Mouse (Mus musculus) ES-CJ7 (cell line): ENCODE measurements around the gene Adam1a.
"Not testable (repeated sequence)": the region's sequence is repeated elsewhere in the genome, so short reads cannot be mapped to it uniquely, and the experiment has no call there.

Experiments used
- DNase-seq: peaks from one replicate; pipeline ENCODE4 v3.0.0; 2011; ENCODE audit warnings: low read depth, low spot score

Adam1a gene

GRCm38 (mm10) chr5:121564468-121564895 lies 19.2 kb upstream of the Adam1a start:
- peak; percentile 94 for DNase-seq

DNA sequence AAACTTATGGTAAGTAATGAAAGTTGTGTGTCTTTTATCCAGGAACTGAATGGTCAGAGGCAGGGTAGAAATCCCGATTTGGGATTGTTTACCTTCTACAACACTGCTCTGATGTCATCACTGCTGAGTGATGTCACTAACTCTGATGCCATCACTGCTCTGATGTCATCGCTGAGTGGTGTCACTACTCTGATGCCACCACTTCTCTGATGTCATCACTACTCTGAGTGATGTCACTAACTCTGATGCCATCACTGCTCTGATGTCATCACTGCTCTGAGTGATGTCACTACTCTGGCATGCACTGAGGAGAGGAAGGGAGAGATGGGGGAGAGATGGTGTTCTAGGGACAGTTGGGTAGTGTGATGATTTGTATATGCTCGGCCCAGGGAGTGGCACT lies 17.2 kb upstream of the Adam1a start:
- peak; percentile 55 for DNase-seq

DNA sequence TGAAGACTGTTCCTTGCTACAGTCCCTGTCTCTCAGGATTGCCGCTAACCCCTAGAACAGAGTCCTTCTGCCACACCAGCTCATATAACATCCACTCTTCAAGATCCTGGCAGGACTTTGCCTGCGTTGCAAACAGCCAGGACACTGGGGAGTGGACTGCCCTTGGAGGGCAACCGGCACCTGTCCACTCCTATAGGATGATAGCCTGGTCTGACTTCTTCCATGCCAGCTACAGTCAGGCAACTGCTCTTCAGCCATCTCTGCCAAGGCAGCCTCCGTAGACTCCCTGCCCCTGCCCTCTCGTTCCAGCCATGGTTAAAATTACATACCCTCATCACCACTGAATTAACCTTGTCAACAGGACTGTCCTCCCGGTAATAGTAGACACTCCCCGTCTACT lies 3.9 kb upstream of the Adam1a start:
- no peak for DNase-seq

- DNase-seq: no peak
Measured at GRCm38 (mm10) chr5:121547084-121547483, 1.8 kb upstream of the Adam1a start.

- DNase-seq: peak; percentile 80
Measured at GRCm38 (mm10) chr5:121546530-121546895, 1.2 kb upstream of the Adam1a start.

- DNase-seq: peak; percentile 97
Measured at GRCm38 (mm10) chr5:121545793-121546529, 679 bp upstream of the Adam1a start, which contains the start of gene Mapkapk5. TSS of gene Mapkapk5 (minus strand) at chr5:121545905.

DNA sequence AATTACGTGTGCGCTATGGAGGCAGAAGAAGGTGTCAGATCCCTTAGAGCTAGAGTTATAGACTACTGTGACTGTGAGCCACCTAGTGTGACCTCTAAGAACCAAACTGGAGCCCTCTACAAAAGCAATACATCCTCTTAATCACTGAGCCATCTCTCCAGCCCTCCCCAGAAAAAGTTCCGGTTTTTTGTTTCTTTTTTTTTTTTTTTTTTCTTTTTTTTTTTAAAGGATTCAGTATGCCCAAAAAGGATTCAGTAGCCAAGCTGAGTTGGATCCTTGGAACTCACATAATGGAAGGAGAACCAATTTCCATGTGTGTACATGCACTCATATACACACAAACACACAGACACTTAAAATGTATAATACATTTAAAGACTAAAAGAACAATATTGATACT lies 1.9 kb downstream of the Adam1a start:
- no peak for DNase-seq

DNA sequence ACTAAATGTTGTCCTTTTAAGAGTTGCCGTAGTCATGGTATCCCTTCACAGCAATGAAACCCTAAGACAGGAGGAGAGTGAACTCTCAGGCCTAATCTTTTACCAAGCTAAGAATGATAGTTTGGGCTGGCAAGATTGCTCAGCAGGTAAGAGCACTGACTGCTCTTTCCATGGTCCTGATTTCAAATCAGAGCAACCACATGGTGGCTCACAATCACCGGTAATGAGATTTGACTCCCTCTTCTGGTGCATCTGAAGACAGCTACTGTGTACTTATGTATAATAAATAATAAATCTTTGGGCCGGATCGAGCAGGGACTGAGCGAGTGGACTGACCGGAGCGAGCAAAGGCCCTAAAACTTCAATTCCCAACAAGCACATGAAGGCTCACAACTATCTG lies 4.0 kb downstream of the Adam1a start:
- DNase-seq: peak; percentile 66

GRCm38 (mm10) chr5:121540066-121540465 lies 5.2 kb downstream of the Adam1a start:
- peak; percentile 70 for DNase-seq

GRCm38 (mm10) chr5:121537588-121537987 lies 7.7 kb downstream of the Adam1a start:
- no peak for DNase-seq

DNA sequence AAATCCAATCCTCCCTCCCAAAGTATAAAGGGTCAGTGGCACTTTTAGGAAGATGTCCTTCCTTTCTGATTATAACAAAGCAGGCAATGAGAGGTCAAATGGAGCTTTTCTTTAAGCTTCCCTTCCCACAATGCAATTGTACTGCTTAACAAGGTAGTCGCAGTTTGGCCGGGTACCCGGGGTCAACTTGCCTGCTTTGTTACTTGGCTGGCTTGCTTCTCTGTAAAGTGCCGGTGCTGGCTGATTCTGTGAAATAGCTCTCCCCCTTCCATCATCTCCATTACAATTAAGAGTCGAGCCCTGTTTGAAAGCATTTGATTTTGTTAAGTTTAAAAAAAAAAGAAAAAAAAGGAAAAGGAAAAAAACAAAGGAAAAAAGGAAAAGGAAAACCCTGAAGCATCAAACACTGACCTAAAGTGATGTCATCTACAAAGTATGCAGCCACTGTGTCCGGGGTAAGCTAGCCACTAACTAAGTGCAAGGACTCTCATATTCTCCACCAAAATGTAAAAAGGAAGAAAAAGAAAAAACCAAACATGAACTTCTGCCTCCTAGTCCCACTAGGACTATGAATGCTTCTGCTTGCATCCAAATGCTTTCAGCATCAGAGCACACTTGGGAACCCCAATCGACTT lies 8.2 kb downstream of the Adam1a start:
- DNase-seq: peak; percentile 58

DNA sequence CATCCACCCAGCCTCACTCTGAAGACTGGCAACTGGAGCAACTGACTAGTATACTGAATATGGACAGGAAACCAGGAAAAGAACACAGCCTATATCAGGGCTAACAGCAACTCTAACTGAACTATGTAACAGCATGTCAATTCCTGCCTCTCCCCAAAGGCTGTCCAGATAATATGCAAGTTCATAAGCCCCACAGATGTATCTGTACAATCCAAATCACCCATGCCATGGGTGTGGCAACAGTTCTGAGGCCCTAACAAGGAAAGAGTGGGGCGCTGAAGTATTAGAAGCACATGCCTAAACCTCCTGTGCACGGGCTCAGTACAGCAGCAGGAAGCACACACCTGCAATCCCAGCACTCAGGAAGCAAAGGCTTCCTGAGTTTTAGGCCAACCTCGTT lies 10.2 kb downstream of the Adam1a start:
- no peak for DNase-seq

- DNase-seq: peak; percentile 82
Measured at GRCm38 (mm10) chr5:121534521-121534920, 10.8 kb downstream of the Adam1a start.

GRCm38 (mm10) chr5:121526961-121527360 lies 18.3 kb downstream of the Adam1a start:
- peak; percentile 60 for DNase-seq

DNA sequence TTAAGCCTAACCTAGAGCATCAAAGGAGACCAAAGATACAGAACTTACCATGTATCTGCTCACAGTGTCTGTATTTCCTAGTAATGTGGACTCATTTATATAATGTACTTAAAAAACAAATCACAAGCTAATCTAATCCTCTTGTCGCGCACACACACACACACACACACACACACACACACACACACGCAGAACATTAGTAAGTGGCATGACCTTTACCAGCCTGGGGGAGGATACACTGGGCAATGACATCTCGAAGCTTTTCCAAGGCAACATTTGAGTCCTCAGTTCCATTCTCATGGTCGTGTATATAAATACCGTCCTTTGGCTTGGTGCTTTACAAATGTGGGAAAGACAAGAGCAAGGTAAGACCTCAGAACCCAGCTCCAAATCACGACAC lies 18.8 kb downstream of the Adam1a start:
- no peak for DNase-seq

- no peak for DNase-seq
Measured at GRCm38 (mm10) chr5:121525774-121526450, 19.4 kb downstream of the Adam1a start.

DNA sequence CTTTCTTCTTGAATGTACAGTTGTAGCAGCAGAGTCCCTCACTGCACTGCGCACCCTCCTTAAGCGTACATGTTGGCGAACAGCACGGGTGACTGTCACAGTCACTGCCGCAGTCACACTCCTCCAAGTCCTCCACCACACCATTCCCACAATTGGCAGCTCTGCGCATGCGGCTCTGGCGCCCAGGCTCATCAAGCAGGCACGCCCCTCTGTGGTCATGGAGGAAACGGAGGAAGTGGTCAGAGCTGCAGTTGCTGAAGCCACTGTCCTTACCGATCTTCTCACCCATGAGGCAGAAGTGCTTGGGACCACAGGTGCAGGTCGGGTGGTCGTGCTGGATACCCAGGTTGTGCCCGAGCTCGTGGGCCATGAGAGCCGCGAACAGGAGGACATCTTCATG lies 25.5 kb downstream of the Adam1a start:
- DNase-seq: not testable (repeated sequence)

GRCm38 (mm10) chr5:121518983-121519382 lies 26.3 kb downstream of the Adam1a start:
- DNase-seq: no peak

DNA sequence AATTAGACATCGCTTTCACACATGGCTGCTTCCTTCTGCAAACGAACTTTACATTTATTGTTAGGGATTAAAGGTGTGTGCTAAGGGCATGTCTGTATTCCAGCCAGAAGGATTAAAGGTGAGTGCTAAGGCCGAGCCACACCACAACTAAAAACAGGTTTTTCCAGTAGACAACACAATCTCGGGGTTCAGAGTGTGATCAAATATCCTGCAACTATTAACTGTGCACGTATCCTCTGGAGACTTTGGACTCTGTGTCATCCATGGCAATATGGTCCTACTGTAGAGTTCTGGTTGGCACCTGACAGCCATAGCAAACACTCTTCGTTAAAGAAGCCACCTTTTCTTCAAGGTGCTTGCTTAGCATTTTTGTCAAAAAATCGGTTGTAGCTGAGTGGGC lies 35.3 kb downstream of the Adam1a start:
- DNase-seq: no peak

DNA sequence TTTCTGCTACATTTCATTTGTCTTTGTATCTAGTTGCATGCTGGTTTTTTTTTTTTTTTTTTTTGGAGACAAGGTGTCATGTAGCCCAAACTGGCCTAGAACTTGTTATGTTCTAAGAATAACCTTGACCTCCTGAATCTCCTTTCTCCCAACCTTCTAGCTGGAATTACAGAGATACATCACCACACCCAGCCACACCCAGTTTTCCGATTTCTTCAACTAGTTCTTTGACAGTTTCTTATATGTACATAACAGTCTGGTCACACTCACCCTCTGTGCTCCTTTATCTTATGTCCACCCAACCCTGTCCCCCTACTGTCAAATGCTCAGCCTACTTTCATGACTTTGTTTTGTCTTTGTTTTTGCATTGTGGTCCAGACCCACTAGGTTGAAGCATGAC lies 38.4 kb downstream of the Adam1a start:
- peak; percentile 40 for DNase-seq

GRCm38 (mm10) chr5:121503231-121503630 lies 42.1 kb downstream of the Adam1a start, which contains the start of gene Adam1b:
TSS of gene Adam1b (minus strand) at chr5:121503435.
- no peak for DNase-seq

DNA sequence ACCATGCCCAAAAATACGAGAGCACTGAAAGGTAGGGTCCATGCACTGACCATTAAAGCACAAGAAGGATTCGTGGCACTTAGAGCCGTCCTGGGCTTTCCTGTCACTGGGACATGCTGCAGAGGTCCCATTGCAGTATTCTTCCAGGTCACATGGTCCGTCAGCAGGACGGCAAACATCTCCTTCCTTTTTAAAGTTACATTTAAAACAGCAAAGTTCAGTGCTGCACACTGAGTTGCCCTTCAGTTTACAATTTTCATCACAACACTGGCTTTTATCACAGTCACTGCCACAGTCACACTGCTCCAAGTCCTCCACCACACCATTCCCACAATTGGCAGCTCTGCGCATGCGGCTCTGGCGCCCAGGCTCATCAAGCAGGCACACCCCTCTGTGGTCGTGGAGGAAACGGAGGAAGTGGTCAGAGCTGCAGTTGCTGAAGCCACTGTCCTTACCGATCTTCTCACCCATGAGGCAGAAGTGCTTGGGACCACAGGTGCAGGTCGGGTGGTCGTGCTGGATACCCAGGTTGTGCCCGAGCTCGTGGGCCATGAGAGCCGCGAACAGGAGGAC lies 43.8 kb downstream of the Adam1a start:
- not testable (repeated sequence) for DNase-seq
